Mouse (Mus musculus) monocyte, adult 2 months (primary cell): Measurements from ENCODE around the gene Nr5a2.

Experiments used
- DNase-seq, 2 experiments: peaks; one replicate each; pipeline ENCODE4 v3.0.0; 2022; ENCODE audit warnings: low spot score in 2 of 2, low read depth in 1 of 2

The Nr5a2 gene

GRCm38 (mm10) chr1:136949323-136949741 is 10.9 kb downstream of the Nr5a2 start:
- DNase-seq, result no peak

GRCm38 (mm10) chr1:136948511-136949275 is 11.6 kb downstream of the Nr5a2 start:
- no peak for DNase-seq

- DNase-seq, result no peak
Observed at GRCm38 (mm10) chr1:136948127-136948422, 12.2 kb downstream of the Nr5a2 start.

GRCm38 (mm10) chr1:136947394-136948126 is 12.7 kb downstream of the Nr5a2 start:
- no peak for DNase-seq

GRCm38 (mm10) chr1:136946806-136947393 is 13.3 kb downstream of the Nr5a2 start:
- no peak for DNase-seq

GRCm38 (mm10) chr1:136946404-136946803 is 13.8 kb downstream of the Nr5a2 start:
- DNase-seq, result no peak

- no peak for DNase-seq
Observed at GRCm38 (mm10) chr1:136945876-136946275, 14.4 kb downstream of the Nr5a2 start.

GRCm38 (mm10) chr1:136945426-136945825 is 14.8 kb downstream of the Nr5a2 start:
- no peak for DNase-seq

- DNase-seq, result no peak
Observed at GRCm38 (mm10) chr1:136940603-136941002, 19.6 kb downstream of the Nr5a2 start.

- no peak for DNase-seq
Observed at GRCm38 (mm10) chr1:136939220-136939619, 21.0 kb downstream of the Nr5a2 start.

GRCm38 (mm10) chr1:136935960-136936324 is 24.3 kb downstream of the Nr5a2 start:
- no peak for DNase-seq

- no peak for DNase-seq
Observed at GRCm38 (mm10) chr1:136935316-136935959, 24.8 kb downstream of the Nr5a2 start.

- DNase-seq, result no peak
Observed at GRCm38 (mm10) chr1:136934051-136934450, 26.2 kb downstream of the Nr5a2 start.

GRCm38 (mm10) chr1:136931026-136931425 is 29.2 kb downstream of the Nr5a2 start:
- DNase-seq, result no peak

GRCm38 (mm10) chr1:136929743-136930142 is 30.5 kb downstream of the Nr5a2 start:
- no peak for DNase-seq

- no peak for DNase-seq
Observed at GRCm38 (mm10) chr1:136927428-136927827, 32.8 kb downstream of the Nr5a2 start.

GRCm38 (mm10) chr1:136926026-136926425 is 34.2 kb downstream of the Nr5a2 start:
- DNase-seq, result no peak

- DNase-seq, result no peak
Observed at GRCm38 (mm10) chr1:136920089-136920488, 40.2 kb downstream of the Nr5a2 start.

- DNase-seq, result no peak
Observed at GRCm38 (mm10) chr1:136918791-136919190, 41.5 kb downstream of the Nr5a2 start.

GRCm38 (mm10) chr1:136915438-136915837 is 44.8 kb downstream of the Nr5a2 start:
- no peak for DNase-seq

- DNase-seq, result no peak
Observed at GRCm38 (mm10) chr1:136911996-136912395, 48.3 kb downstream of the Nr5a2 start.

GRCm38 (mm10) chr1:136911594-136911860 is 48.7 kb downstream of the Nr5a2 start:
- no peak for DNase-seq
